Mouse (Mus musculus) stomach, postnatal 0 days (tissue): ENCODE results near the gene Itm2c.

Experiments
- CTCF ChIP-seq: IDR thresholded peaks from 2 replicates; pipeline ENCODE4 v1.5.1; 2016; ENCODE audit warnings: antibody characterized with exemption, low read depth, mild to moderate bottlenecking, moderate library complexity
- EP300 ChIP-seq: optimal IDR thresholded peaks from 2 replicates; pipeline ENCODE3; 2016; ENCODE audit warnings: antibody characterized with exemption

DNA sequence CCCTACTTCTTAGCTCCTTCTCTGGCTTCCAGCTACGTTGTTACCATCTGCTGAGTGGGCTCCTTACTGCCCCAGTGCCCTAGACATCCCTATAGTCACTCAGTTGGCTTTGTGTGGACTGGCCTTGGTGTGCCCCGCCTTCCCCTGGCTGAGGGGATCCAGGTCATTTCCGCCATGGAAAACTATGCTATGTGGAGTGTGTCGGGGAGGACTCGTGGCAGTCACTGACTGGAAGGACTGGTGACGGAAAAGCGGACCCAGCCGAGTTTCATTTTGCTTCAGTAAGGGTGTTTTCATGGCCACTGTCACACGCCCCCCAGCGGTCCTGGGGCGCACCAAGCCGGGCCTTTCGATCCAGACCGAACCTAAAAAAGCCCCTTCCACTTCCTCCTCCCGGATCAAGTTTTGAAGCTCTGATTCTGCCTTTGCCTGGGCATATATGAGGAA, 1.3 kb downstream of the Itm2c start:
- TF ChIP-seq CTCF, result peak; percentile 63
- no peak for TF ChIP-seq EP300
